Mouse (Mus musculus) hindbrain, embryonic 16.5 days (tissue): ENCODE measurements at regions not wholly inside any gene's neighbourhood (a gene's known extent, or its start where the extent isn't known, plus 50 kb on each side); places are given as distances from the start of the nearest gene placed in this dataset.

Source experiments
- ATAC-seq: fragments of 200-750 bp; cut with Nextera tagmentation; 2 replicates; pipeline ENCODE4 v1.8.0; 2017; ENCODE audit warnings: moderate TSS enrichment, moderate library complexity
- H3K27ac ChIP-seq: fragments of 300-500 bp; sonication (generic); 2 replicates; pipeline ENCODE4 v1.5.1; 2014; ENCODE audit warnings: low read depth, mild to moderate bottlenecking, control low read depth, low read length, moderate library complexity
- H3K27me3 ChIP-seq: fragments of 300-500 bp; sonication (generic); replicated peaks from 2 replicates; pipeline ENCODE4 v1.6.1; 2014; ENCODE audit warnings: low read length; ENCODE audit not compliant: control insufficient read depth, insufficient read depth
- H3K36me3 ChIP-seq: fragments of 300-500 bp; sonication (generic); 2 replicates; pipeline ENCODE4 v1.6.1; 2014; ENCODE audit warnings: mild to moderate bottlenecking, low read length, moderate library complexity, mixed read lengths; ENCODE audit not compliant: control insufficient read depth, insufficient read depth
- H3K4me1 ChIP-seq: fragments of 300-500 bp; sonication (generic); 2 replicates; pipeline ENCODE4 v1.6.1; 2014; ENCODE audit warnings: low read depth, low read length; ENCODE audit not compliant: control insufficient read depth, insufficient read depth
- H3K4me2 ChIP-seq: fragments of 300-500 bp; sonication (generic); 2 replicates; pipeline ENCODE4 v1.6.1; 2014; ENCODE audit warnings: mild to moderate bottlenecking, low read length, control low read depth, moderate library complexity
- H3K4me3 ChIP-seq: fragments of 300-500 bp; sonication (generic); 2 replicates; pipeline ENCODE4 v1.5.1; 2014; ENCODE audit warnings: mild to moderate bottlenecking, low read length, control low read depth, moderate library complexity
- H3K9ac ChIP-seq: fragments of 300-500 bp; sonication (generic); 2 replicates; pipeline ENCODE4 v1.6.1; 2014; ENCODE audit warnings: low read depth, mild to moderate bottlenecking, control low read depth, low read length, moderate library complexity
- H3K9me3 ChIP-seq: fragments of 300-500 bp; sonication (generic); 2 replicates; pipeline ENCODE4 v1.6.1; 2014; ENCODE audit warnings: mild to moderate bottlenecking, low read length, moderate library complexity; ENCODE audit not compliant: control insufficient read depth
- WGBS: fragments of 180-500 bp; shearing (Covaris S2); extraction: QIAGEN DNeasy Blood & Tissue Kit; methylation state at CpG from one replicate; pipeline ENCODE4 v1.1.7; 2014; 5-methylcytosine and 5-hydroxymethylcytosine counted together

DNA sequence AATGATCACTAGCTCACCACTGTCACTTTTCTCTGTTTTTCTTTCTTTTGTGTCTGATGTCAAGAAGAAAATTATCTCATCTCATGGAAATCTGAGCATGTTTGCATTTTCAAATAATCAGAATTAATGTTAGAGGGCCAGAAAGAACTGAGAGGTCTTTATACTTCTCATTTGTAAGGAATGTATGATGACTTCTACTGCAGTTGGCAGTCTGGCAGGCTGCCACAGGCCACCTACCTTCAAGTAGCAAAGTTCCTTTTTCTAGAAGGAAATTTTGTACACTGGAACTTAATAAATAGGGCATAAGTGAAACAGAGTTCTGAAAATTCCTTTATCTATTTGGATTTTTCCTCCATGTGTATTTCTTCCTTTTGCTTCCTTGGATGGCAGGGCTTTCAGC lies 148.7 kb upstream of the Inhba start:
- H3K27ac ChIP-seq = no peak overlapping the region
- no peak overlapping the region for H3K4me2 ChIP-seq
- H3K27me3 ChIP-seq = no peaks in the 10 kb centered on the region
- H3K4me1 ChIP-seq = no peaks in the 10 kb centered on the region
- H3K9ac ChIP-seq = no peak overlapping the region
- no peaks in the 10 kb centered on the region for H3K36me3 ChIP-seq
- H3K9me3 ChIP-seq = no peaks in the 10 kb centered on the region
- H3K4me3 ChIP-seq = no peak overlapping the region
- no peak for ATAC-seq

DNA sequence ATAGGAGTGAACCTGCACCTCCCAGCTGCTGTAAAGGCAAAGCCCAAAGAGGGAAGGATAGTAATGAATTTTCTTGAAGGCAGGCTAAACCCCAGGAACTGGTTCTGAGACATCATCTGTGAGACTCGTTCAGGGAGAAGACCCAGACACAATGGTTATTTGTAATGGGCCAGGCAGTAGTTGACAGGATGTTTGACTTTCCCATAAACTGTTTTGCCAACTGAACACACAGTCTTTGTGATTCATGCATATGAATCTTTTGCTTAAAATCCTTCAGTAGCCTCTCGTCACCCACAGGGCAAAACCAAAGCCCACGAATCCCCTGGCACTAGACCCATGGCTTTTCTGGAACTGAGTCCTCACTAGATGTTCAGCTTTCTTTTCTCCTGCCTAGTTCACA lies 148.3 kb upstream of the Inhba start:
- Histone ChIP-seq H3K9me3 (no peaks in the 10 kb centered on the region), H3K4me1 (no peaks in the 10 kb centered on the region), H3K27me3 (no peaks in the 10 kb centered on the region), H3K27ac (no peak overlapping the region), H3K4me3 (no peak overlapping the region), H3K9ac (no peak overlapping the region), H3K4me2 (no peak overlapping the region), H3K36me3 (no peaks in the 10 kb centered on the region)
- WGBS = 62% methylated on average over 3 of the region's 3 CpGs
- no peak for ATAC-seq

DNA sequence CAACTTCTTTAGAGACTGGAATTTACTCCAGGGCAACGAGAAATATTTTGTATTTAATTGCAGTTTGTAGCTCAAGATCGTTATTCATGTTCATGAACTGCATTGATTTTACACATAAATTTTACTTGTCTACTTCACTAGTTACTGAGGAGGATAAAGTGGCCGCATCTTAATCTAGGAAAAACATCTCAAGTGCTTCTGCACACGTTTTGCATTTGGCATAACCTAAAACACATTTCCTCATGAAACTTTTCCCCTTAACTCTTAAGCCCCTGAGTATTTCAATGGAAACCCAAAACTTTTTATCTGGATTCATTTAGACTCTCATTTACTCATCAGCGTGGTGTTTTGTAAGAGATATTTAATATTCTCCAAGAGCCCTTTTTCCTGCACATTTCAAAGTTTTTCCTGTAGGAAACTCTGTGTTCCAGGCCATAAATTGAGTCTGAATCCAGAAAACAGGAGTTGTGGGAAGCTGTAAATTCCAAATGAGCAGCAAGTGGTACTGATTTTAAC lies 144.5 kb upstream of the Inhba start:
- 79% methylated on average over 5 of the region's 5 CpGs for WGBS
- Histone ChIP-seq H3K4me2 (no peak overlapping the region), H3K4me3 (no peak overlapping the region), H3K9me3 (no peaks in the 10 kb centered on the region), H3K4me1 (no peaks in the 10 kb centered on the region), H3K9ac (no peak overlapping the region), H3K27ac (no peak overlapping the region), H3K27me3 (no peaks in the 10 kb centered on the region), H3K36me3 (no peaks in the 10 kb centered on the region)
- no peak for ATAC-seq

DNA sequence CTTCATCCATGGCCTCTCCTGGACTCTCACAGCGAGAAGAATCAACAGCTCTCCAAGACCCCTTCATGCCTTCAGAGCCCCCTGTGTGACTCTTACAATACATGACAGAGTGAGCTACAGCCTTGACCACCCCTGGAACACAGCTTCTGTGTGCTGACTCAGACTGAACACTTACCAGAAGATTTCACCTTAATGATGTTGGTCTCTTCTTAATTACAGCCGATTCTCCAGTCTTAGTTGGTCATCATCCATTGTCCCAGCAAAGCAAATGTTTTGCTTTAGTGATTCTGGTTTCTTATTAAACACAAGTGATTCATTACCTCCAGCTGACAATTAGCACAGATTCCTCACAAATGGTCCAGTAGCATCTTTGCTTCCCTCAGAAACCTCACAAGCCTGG lies 134.0 kb upstream of the Inhba start:
- Histone ChIP-seq H3K27ac (no peak overlapping the region), H3K4me1 (no peaks in the 10 kb centered on the region), H3K9ac (no peak overlapping the region), H3K9me3 (no peaks in the 10 kb centered on the region), H3K36me3 (no peaks in the 10 kb centered on the region), H3K4me2 (no peak overlapping the region), H3K27me3 (no peaks in the 10 kb centered on the region), H3K4me3 (no peak overlapping the region)
- ATAC-seq = no peak
- WGBS = 87% methylated on average over 2 of the region's 2 CpGs

DNA sequence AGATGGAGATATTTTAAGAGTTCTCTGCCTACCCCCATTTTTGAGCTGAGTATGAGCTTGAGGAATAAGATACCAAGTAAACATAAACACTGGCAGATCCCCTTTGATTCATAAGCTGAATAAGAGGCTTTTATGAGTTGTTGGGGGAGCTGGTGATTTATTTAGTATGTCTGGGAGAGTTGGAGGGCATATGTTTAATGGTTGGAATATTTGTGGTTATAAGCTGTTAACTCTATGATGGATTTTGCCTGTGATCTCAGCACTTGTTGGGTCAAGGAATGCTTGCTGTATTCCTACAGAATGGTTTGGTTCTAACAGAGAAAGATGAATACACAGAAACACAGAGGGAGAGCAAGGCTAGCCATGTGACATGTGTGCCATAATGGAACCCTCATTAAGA lies 132.1 kb upstream of the Inhba start:
- H3K9me3 ChIP-seq = no peaks in the 10 kb centered on the region
- no peak for ATAC-seq

DNA sequence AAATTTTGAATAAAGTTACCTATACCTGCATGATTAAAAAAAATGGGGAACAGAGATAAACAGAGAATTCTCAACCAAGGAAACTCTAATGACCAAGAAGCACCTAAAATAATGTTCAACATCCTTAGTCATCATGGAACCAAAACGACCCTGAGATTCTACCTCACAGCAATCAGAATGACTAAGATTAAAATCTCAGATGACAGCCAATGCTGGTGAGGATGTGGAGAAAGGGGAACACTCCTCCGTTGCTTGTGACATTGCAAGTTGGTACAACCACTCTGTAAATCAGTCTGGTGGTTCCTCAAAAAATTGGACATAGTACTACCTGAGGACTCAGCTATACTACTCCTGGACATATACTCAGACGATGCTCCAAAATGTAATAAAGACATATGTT lies 120.9 kb upstream of the Inhba start:
- H3K27me3 ChIP-seq = no peaks in the 10 kb centered on the region
- no peak overlapping the region for H3K9ac ChIP-seq
- no peaks in the 10 kb centered on the region for H3K9me3 ChIP-seq
- H3K4me3 ChIP-seq = no peak overlapping the region
- no peak for ATAC-seq
- H3K27ac ChIP-seq = no peak overlapping the region
- H3K36me3 ChIP-seq = no peaks in the 10 kb centered on the region
- H3K4me2 ChIP-seq = no peak overlapping the region
- WGBS = 88% methylated on average over 3 of the region's 3 CpGs
- H3K4me1 ChIP-seq = no peaks in the 10 kb centered on the region

More for the DNA sequence above, 132.1 kb upstream of the Inhba start:
- H3K9ac ChIP-seq = no peak overlapping the region
- no peak overlapping the region for H3K27ac ChIP-seq
- no peak overlapping the region for H3K4me2 ChIP-seq
- no peaks in the 10 kb centered on the region for H3K27me3 ChIP-seq
- no peak overlapping the region for H3K4me3 ChIP-seq
- H3K36me3 ChIP-seq = no peaks in the 10 kb centered on the region
- no peaks in the 10 kb centered on the region for H3K4me1 ChIP-seq

DNA sequence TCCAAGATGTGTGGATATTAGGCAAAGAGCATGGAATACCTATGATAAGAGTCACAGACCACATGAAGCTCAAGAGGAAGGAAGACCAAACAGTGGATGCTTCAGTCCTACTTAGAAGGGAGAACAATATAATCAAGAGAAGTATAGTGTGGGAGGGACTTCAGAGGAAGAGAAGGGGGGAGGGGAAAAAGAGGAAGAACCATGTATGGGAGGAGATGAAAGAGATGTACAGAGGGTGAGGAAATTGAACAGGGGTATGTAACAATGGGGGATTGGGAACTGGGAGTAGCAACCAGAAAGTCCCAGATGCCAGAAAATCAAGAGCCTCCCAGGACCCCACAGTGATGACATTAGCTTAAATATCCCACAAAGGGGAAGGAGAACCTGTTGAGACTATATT lies 120.2 kb upstream of the Inhba start:
- H3K9ac ChIP-seq = no peak overlapping the region
- no peaks in the 10 kb centered on the region for H3K27me3 ChIP-seq
- no peaks in the 10 kb centered on the region for H3K4me1 ChIP-seq
- H3K36me3 ChIP-seq = no peaks in the 10 kb centered on the region
- H3K4me3 ChIP-seq = no peak overlapping the region
- no peak overlapping the region for H3K27ac ChIP-seq
- no peaks in the 10 kb centered on the region for H3K9me3 ChIP-seq
- no peak for ATAC-seq
- H3K4me2 ChIP-seq = no peak overlapping the region

DNA sequence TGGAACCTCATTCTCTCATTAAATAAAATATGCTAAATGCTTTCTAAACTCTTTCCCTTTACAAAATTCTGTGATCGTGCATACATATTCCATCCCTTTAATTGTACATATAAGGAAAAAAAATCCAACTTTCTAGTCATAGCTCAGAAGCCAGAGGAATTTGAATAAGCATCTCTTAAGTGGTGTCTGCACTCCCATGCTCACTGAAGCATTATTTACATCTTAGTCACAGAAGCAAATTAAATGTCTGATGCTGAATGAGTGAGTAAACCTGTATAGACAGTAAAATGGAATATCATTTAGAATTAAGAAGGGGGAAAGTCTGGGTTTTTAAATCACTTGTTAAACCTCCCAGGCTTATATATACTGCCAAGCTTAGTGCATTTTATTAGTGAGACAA lies 113.5 kb upstream of the Inhba start:
- Histone ChIP-seq H3K4me1 (no peaks in the 10 kb centered on the region), H3K36me3 (no peaks in the 10 kb centered on the region), H3K27me3 (no peaks in the 10 kb centered on the region), H3K4me2 (no peak overlapping the region), H3K4me3 (no peak overlapping the region), H3K27ac (no peak overlapping the region), H3K9ac (no peak overlapping the region), H3K9me3 (no peaks in the 10 kb centered on the region)
- WGBS = 84% methylated on average over 1 of the region's 1 CpGs
- no peak for ATAC-seq

DNA sequence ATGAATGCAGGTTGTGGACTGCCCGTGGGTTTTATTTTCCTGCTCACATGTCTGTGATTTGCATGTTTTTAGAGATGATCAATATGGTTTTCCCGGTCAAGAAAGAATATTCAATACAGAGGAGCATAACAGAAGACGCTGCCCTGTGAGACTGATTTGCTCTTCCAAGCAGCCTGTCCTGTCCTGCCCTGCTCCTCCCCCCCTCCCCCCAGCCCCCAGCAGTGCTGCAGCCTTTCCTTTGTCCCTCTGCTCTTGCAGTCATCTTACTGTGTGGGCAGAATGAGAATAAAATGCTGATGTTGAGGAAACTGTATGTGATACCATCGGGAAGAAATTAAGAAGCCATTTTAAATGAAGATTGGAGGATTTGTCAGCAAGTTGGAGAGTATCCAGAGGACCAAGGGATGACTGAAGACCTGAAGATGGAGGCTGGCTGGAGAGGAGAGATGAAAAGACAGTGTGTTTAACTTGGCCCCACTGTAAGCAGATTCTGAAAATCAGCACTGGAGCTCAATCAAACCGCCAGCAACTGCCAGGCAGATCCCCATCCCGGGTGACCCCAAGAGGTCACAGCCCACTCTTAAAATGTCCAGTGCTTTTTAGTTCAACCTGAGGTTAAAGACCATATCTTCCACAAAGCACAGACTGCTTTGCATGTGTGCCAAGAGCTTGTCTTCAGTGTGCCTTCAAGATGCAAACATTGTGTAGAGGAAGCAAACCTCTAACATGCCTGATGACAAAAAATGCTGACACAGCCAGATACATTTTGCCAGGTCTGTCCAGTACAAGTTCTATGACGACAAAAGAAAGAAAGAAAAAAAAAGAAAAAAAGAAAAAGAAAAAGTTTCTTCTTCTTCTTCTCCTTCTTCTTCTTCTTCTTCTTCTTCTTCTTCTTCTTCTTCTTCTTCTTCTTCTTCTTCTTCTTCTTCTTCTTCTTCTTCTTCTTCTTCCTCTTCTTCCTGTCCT lies 109.7 kb upstream of the Inhba start:
- ATAC-seq = 0 out of 2 replicates have a peak, but pooled peaks have one; percentile 34
- no peak overlapping the region for H3K9ac ChIP-seq
- no peaks in the 10 kb centered on the region for H3K9me3 ChIP-seq
- no peaks in the 10 kb centered on the region for H3K27me3 ChIP-seq
- 35% methylated on average over 7 of the region's 7 CpGs for WGBS
- H3K36me3 ChIP-seq = no peaks in the 10 kb centered on the region
- no peaks in the 10 kb centered on the region for H3K4me1 ChIP-seq
- H3K4me2 ChIP-seq = no peak overlapping the region
- no peak overlapping the region for H3K27ac ChIP-seq
- no peak overlapping the region for H3K4me3 ChIP-seq
